Mouse (Mus musculus) liver, embryonic 14.5 days (tissue): ENCODE measurements around the gene Olfr541.

Experiments used
- CTCF ChIP-seq: IDR thresholded peaks from 2 replicates; pipeline ENCODE4 v1.5.1; 2016; ENCODE audit warnings: antibody characterized with exemption, low read depth, control low read depth
- EP300 ChIP-seq: IDR thresholded peaks from 2 replicates; pipeline ENCODE4 v1.6.1; 2016; ENCODE audit warnings: antibody characterized with exemption, low read depth

GRCm38 (mm10) chr7:140748827-140749160 is 51.7 kb downstream of the Olfr541 start:
- TF ChIP-seq CTCF = no peak
- TF ChIP-seq EP300 = no peak
